Mouse (Mus musculus): ENCODE measurements around the gene Trim67. TPM values are rescaled to one million over a fixed set of nuclear protein-coding genes. Genes with fewer than 3 reads are reported as not detected.

Gene Trim67
- total RNA-seq, 1 experiment from 2014 or later, result 2.2 TPM

DNA sequence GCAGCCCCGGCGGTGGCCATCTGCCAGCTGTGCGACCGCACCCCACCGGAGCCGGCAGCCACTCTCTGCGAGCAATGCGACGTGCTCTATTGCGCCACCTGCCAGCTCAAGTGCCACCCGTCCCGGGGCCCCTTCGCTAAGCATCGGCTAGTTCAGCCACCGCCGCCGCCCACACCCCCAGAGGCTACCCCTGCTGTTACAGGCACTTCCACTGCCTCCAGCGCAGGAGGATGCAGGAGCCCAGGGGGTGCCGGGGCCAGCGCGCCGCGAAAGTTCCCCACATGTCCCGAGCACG, 1.5 kb downstream of the Trim67 start:
- DNase-seq, result peak; percentile 69

DNA sequence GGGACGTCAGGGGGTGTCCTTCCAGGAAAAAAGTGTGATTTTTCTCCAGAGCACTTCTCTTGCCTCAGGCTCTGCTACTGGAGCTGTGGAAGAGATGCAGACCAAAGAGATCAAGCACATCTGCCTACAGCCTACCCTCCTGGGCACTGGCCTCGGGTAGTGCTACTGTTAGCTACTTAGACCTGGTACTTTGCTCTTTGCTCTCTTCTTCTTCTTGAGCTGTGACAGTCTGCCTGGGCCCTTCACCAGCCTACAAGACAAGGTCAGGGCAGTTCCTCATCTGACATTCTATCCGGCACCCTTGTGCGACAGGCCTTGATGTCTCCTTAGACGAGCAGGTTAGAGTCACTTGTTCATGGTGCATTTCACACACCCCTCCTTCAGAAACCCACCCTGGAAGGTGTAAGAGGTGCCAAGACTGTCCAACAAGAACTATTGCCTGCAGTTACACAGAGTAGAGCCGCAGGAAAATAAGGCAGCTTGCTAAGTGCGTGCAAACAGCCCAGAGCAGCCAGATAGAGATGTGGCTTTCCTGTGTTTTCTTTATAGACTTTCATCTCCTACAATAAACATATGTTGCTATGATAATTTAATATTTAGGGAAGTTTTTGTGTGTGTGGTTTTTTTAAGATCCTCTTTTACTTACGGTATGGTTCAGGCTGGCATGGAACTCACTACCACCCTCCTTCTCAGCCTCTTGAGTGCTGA, 3.0 kb downstream of the Trim67 start:
- no peak for DNase-seq

DNA sequence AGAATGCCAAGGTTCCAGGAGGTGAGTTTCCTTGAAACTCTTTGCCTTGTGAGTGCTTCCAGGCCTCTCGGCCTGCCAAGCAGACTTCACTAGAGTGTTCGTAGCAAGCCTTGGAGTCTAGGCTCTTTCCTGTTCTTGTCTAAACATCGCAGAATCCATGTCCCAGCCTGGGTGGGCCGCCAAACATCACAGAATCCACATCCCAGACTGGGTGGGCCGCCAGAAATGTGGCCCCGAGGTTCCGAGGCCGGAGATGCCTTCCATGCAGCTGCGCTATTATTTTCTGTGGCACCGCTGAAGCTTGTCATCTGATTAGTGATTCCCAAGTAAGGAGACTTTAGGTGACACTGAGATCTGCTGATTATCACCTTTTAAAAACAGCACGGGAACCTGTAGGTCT, 7.7 kb downstream of the Trim67 start:
- no peak for DNase-seq

DNA sequence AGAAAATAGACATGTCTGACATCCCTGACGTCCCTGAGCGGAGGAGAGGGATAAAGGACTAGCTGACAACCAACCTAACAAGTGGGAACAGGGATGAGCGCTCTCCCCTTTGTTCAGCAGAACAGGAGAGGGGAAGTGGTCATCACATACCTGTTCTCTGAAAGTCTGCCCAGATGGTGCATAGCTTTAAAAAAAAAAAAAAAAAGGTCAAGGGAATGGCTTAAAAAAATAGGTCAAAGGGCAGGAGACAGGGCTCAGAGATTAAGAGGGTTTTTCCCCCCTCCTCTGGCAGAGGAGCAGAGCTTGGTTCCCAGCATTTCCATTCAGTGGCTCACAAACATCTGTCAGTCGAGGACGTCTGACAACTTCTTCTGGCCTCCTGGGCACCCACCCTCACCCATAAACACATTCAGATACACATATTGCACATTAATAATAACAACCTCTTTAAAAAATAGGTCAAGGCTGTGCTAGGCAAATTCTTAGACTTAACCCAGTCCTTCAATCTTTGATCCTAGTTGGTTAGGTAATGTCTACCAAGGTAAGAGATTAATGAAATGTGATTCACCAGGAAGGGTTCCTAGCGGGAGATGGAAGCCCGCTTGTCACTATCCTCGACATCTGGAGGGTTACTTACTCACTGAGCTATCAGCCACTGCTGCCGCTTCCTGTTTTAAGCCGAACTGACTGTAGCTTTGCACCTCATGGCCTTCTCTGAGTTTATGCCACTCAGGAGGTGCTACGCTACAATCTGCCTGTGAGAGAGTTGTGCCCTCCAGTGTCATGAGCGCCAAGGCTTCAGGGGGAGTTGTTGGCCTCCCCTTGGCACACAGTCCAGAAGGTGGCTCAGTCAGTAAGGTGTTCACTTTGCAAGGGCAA, 11.2 kb downstream of the Trim67 start:
- no peak for DNase-seq

DNA sequence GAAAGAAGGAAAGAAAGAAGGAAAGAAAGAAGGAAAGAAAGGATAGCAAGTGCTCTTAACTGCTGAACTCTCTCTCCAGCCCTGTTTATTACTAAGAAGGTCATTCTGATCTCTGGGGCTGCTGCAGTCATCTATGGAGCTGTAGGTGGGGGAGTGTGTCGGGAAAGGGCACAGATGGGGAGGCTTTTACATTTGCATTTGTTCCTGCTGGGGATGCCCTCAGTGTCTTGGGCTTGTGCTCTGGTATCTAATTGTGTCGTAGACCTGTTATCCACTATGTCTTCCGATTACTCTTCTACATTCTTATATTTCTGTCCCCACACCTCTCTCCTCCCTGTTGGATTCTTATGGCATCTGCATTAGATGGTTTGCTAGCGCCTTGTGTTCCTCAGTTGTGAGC, 13.1 kb downstream of the Trim67 start:
- DNase-seq, result no peak

DNA sequence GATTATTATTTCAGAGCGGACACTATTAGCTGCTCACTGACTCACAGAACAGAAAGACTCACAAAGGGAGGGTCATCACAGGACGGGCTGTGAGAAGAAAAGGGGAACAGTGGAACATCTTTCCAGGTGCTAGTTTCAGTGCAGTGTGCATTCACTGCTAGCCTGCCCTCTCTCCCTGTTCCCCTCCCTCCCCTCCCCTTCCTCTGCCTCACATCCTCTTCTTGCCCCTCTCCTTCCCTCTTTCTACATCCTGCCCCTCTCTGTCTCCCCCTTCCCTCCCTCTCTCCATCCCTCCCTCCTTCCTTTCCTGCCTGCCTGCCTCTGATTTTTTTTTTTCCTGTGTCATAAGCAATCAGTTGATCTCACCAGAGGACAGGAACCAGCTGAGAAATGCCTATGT, 16.5 kb downstream of the Trim67 start:
- DNase-seq, result no peak

DNA sequence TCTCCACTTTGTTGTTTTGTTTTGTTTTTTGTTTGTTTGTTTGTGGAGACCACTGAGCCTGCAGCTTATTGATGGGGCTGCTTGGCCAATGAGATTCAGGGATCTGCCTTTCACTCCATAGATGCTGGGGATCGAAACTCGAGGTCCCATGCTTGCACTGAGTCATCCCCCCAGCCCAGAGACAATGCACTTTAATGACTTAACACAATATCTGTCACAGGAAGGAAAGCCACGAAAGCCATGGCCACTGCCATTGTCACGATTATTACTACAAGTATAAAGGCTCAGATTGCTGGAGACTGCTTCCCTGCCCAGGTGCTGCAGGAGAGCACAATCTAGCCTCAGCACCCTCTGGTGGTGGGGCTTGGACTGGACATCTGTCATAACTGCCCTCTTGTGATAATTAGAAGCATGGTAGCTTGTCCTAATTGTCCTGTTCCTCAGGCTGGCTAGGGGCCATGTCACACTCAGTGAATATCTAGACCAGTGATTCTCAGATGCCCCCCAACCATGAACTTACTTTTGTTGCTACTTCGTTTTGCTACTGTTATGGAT, 17.2 kb downstream of the Trim67 start:
- no peak for DNase-seq

DNA sequence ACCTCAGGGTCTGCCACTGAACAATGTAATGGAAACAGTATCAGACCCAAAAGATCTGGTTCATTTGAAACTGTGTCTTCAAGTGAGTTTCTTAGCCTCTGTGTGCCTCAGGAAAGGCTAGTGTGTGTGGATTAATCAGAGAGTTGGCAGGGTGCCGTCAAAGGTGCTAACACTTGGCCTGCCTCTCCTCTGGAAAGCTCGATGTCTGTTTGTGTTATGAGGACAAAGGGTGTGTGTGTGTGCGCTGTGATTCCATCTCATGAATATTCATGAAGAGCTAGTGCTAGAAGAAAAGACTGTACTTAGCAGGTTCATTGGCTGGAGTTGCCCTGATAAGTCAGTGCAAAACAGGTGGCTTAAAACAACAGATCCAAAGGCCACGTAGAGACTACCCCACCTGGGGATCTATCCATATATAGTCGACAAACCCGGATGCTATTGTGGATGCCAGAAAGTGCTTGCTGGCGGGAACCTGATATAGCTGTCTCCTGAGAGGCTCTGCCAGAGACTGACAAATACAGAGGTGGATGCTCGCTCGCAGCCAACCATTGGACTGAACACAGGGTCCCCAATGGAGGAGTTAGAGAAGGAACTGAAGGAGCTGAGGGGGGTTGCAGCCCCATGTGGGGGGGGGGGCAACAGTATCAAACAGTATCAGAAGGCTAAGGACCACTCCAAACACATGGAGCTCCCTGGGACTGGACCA, 17.9 kb downstream of the Trim67 start:
- no peak for DNase-seq

DNA sequence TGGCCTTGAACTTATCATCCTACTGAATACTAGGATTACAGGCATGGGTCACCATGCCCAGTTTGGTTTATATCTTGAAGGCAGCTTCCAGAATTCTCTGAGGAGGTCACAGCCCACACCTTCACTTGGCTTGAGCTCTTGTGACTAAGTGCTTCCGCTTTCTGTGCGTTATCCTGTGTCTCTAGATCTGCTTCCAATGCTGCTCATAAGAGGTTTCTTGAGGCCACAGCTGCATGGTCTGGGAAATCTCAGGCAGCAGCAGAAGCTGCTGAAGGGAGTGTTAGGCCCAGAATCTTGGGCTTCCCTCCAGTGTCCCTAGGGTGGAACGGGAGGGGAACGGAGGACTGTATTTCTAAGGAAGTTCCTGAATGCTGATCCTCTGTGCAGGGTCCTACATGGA, 20.4 kb downstream of the Trim67 start:
- no peak for DNase-seq

DNA sequence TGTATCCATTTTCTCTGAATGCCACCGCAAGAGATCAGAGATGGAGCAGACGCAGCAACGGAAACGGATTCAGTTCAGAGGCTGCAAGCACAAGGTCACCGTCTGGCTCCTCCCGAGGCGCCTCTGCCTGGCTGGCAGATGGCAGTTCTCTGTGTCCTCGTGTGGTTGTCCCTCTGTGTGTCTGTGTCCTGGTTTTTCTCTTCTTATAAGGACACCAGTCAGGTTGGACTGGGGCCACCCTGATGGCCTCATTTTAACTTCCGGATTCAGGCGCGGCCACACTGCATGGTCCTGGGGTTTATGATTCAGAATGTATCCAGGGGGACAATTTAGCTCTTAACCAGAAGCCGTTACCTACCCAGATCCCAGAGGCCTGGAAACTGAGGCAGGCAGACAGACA, 23.0 kb downstream of the Trim67 start:
- DNase-seq, result no peak

DNA sequence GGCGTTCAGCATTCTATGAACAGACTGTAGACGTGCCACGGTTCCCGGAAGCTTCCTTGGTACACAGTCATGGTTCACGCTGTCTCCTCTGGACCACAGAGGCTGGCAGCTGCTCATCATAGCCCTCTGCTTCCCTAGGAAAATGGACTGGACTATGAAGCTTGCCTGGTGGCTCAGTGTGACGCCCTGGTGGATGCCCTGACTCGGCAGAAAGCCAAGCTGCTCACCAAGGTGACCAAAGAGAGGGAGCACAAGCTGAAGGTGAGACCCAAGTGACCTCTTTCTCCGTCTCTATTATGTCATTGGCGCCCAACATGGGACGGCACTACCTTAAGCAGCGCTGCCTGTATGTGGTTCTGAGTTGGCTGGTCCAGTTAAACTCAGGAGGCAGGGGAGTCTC, 24.0 kb downstream of the Trim67 start:
- no peak for DNase-seq

DNA sequence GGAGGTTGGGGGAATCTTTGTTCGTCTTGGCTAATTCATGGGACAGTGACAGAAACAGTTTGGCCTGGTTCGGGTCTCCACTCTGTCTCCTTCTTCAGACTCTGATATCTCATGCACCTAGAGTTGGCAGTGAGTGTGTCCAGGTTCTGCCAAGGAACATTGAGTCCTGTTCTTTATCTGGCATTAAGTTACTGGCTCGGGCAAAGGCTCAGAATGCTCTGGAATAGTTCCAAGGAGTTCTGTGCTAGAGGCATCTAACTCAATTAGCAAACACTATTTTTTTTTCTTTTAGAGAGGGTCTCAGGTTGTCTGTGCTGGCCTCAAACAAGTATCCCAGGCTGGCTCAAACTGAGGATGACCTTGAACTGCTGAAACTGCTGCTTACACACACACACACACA, 24.5 kb downstream of the Trim67 start:
- DNase-seq, result no peak

DNA sequence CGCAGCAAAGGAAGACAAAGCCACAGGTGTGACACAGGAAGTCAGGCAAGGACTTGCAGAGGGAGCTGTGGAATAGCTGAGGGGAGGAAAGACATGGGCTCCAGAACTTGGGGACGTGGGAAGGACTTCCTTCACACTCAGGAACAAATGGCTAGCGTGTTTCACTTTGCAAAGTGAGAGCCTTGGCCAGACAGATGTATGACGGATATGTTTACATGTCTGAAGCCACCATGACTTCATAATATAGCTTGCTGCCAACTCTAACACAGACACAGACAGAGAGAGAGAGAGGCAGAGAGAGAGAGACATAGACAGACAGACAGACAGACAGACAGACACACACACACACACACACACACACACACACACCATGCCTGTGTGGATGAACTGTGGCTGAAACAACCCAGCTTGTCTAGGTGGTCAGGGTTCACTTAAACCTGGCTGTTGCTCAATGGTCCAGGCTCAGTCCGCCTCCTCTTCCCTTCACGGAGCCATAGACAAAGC, 26.8 kb downstream of the Trim67 start:
- DNase-seq, result no peak

DNA sequence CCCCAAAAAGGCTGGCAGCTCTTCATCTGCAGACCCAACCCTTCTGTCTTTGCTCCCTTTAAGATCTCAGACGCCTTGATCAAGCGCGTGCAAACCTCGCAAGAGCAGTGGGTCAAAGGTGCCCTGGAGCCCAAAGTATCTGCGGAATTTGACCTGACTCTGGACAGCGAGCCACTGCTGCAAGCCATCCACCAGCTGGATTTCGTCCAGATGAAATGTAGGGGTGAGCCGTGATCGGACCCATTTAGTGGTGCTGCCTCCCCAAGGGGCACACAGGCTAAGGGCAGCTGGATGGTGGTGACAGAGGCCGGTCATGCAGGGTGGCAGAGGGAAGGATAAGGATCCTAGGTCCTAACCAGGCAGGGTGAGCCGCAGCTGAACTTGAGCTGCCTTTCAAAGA, 27.2 kb downstream of the Trim67 start:
- DNase-seq, result no peak

DNA sequence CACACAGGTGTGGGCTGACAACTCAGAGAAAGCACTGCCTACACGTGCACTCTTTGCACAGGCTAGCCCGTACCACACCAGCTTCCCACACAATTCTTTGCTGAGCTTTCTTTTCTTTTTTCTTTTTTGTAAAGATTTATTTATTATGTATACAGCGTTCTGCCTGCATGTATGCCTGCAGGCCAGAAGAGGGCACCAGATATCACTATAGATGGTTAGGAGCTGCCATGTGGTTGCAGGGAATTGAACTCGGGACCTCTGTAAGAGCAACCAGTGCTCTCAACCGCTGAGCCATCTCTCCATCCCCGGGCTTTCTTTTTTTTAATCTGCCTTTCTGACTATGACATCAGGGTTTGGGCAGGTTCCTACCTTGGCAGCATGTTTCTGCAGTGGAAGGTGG, 30.6 kb downstream of the Trim67 start:
- no peak for DNase-seq

DNA sequence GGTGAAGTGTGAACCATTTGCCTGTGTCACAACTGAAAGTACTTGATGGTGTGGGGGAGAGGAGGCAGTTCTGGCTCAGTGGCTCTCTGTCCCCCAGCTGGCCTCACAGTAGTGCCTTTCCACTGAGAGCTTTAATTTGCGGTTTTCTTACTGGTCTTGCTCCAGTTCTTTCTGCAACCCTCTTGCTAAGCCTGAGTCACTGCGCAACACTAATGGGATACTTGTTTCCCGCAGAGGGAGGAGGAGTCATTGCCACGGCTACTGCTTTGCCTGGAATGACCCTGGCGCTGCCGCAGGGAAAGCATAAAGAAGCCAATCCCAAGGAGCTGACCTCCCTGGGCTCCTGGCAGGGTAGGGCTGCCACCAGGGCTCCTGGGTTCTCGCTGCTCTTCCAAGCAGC, 33.8 kb downstream of the Trim67 start:
- DNase-seq, result peak; percentile 59

DNA sequence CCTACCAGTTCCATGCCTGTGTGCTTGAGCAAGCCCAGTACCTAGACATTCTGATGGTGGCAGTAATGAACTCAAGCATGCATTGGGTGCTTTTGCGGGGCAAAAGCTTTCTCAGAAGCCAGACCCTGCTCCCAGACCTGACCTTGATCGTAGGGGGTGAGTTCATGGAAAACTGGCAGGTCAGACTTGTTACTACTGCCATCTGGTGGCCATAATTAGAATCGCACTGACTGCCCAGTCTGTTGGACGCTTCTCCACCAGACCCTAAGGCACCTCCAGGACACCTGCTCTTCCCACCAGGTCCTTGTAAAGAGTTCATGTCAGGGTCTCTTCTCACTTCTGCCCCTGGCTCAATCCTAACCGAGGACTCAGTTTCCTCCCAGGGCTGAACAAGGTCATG, 34.5 kb downstream of the Trim67 start:
- DNase-seq, result no peak

DNA sequence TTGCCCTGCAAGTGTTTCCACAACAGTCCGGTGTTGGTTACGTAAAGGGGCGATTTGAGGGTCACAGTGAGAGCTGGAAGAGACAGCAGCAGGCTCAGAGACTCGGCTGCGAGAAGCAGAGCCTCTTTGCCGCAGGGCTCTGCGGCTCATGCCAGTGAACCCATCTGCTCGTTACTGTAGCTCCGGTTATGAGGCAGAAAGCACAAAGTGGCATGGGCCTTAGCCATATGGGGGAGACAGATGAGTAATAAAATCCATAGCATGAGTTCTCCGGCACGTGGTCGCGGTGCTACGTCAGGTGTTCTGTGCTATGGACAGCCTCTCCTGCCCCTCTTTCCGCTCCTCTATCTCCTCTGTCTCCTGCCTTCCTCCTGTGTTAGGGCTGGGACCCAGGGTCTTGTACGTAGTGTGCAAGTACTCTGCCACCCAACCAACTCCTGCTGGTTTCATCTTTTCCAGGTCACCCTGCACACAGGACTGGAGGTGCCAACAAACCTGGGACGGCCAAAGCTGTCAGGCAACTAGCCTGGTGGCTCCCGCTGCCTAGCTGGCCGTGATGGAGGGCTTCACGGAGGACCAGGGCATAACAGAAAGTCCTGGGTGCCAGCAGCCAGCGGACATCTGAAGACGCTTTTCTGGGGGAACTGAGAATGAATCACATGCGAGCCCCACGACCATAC, 35.8 kb downstream of the Trim67 start:
- no peak for DNase-seq

DNA sequence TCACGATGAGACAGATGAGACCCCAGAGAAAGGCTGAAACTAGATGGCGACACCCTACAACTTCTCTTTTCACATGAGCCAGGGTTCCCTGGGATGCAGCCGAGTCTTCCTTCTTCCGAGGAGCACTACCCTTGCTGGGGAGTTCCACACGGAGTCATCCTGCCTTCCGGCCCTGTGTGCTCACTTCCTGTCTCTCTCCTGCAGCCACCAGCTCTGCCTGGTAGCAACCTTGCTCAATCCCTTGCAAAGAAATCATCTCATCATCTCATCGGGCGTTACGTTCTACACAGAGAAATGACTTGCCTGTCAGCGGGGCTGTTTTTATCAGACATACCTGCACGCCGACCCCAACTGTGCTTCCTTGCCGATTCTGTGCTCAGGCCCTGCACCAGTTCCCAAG, 37.2 kb downstream of the Trim67 start:
- DNase-seq, result no peak

DNA sequence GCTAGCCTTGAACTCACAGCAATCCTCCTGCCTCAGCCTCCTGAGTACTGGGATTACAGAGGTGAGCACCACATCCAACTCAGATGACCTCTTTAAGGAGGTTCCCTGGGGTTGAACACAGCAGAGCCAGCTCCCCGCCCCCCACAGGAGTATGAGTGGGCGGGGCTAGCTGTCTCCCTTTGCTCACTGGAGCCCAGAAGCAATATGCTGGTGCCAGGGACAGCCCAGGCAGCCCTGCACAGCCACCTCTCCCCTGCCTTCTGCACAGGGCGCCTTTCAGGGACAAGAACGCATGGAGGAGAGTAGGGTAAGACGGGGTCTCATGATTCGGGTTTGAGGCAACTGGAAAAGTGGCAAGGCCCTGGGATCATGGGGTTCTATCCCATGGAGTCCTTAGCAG, 38.6 kb downstream of the Trim67 start:
- no peak for DNase-seq

DNA sequence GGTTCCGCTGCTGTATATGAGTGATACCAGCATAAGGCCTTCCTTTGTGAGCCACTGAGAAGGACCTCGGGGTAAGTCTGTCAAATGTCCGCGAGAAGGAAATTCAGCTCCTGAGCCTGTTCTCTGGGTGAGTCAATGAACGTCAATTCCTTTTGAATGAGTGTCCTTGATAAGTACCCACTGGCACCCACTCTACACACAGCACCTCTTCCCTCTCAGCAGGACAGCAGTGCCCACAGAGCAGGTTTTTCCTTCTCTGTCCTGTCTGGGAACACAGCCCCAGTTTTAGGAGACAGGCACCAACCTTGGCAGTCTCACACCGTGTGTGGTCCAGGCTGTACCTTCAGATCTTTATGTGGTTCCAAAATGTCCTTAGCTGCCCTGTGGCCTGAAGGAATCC, 39.0 kb downstream of the Trim67 start:
- DNase-seq, result no peak

DNA sequence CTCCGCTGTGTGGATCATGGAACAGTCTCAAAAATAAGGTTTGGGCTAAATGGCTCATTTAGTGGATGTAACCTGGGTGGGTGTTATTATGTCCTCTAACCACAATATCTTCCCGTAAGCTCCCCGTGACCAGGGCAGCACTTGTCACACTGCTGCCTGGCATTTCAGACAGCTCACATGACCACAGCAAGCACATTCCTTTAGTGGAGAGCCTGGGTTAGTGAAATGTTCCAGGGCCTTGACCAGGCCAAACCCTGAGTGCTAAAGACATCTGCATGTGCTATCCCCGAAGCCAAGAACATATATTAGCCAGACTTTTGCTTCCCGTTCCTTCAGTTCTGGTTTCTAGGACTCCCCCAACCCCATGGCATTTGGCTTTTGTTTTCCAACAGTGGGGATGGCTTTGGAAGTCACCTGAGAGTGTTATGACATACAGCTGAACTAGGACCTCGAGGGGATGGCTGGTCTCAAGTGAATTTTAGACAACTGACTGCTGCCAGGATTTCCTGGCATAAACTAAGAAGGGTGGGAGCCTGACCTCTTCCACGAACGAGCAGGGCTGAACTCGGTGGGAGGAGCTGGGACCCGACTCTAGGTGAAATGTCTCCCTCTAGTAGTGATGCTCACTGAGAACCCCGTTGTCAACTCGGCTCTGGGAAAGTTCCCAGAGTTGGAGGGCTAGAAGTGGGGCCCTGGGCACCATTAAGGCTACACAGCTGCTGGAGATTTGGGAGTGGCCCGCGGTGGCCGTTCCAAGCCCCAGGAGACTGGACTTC, 40.7 kb downstream of the Trim67 start:
- no peak for DNase-seq

Data from adrenal gland, postnatal 25 days (tissue).